In the genomic region with DNA sequence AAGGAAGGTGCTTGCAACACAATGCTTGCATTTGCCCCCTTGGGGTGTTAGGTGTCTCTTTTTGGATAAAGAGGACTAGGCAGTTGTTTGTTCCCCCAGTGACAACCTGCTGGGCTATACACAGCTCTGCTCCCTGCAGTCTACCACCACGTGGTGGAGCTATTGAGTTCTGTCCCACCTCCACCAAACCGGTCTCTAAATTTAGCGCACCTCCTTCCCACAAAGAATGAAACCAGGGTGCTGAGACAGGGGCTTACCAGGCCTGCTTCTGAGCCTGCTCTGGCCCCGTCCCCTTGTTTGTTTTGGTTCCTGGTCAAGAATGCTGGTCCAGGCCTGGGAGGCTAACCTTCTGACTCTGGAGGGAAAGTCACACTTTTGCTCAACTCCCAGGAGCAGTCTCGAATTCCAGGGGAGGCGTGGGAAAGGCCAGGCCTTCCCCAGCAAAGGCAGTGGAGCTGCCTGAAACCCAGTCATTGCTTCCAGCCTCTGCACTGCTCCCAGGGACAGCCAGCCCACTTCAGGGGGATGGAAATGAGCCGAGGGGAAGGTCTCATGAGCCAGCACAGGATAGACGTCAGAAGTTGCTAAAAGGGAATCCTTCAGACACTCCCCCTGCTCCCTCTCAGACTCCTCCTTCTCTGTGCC, we compare ENCODE assay signal across 8 mouse cellular contexts. TPM values are rescaled to one million over a fixed set of nuclear protein-coding genes. Genes with fewer than 3 reads are reported as not detected.
DNase-seq lines count a peak whose midpoint lies in the region; ATAC-seq lines count a peak whose summit lies in the region.

No protein-coding gene starts in this region.

- no peak overlapping the region for H3K4me3 ChIP-seq in forebrain, embryonic 11.5 days (ENCODE audit: low read depth, low read length)
- no peak overlapping the region for H3K4me3 ChIP-seq in forebrain, embryonic 15.5 days
- H3K4me3 ChIP-seq in kidney, embryonic 14.5 days (ENCODE audit: low read length), result no peak overlapping the region

- no peak overlapping the region for H3K9ac ChIP-seq in forebrain, embryonic 11.5 days (ENCODE audit: low read length)
- no peak overlapping the region for H3K9ac ChIP-seq in forebrain, embryonic 15.5 days (replicated peaks)
- no peak overlapping the region for H3K9ac ChIP-seq in kidney, embryonic 14.5 days (ENCODE audit: low read depth, low read length)

- no peak for ATAC-seq in forebrain, embryonic 11.5 days (replicated peaks; ENCODE audit: low FRiP score)
- no peak for ATAC-seq in forebrain, embryonic 15.5 days (replicated peaks)
- ATAC-seq in granulocyte monocyte progenitor cell, adult 5-6 weeks (replicated peaks; ENCODE audit: poor library complexity, severe bottlenecking), result peak; percentile 72
- peak; percentile 80 for ATAC-seq in kidney, embryonic 14.5 days (ENCODE audit: low FRiP score, low TSS enrichment)

- no peak overlapping the region for H3K4me2 ChIP-seq in forebrain, embryonic 11.5 days (ENCODE audit: low read depth, low read length, severe bottlenecking)
- no peak overlapping the region for H3K4me2 ChIP-seq in forebrain, embryonic 15.5 days (replicated peaks)
- H3K4me2 ChIP-seq in kidney, embryonic 14.5 days (replicated peaks; ENCODE audit: low read depth, low read length), result no peak overlapping the region

- H3K4me1 ChIP-seq in forebrain, embryonic 11.5 days (replicated peaks; ENCODE audit: control insufficient read depth, insufficient read depth, low read length), result no peaks in the 10 kb centered on the region
- no peaks in the 10 kb centered on the region for H3K4me1 ChIP-seq in forebrain, embryonic 15.5 days
- H3K4me1 ChIP-seq in kidney, embryonic 14.5 days (ENCODE audit: control insufficient read depth, insufficient read depth, low read length), result peaks cover 10% of the 10 kb centered on the region; the same call in 1 of the 2 replicates

- H3K36me3 ChIP-seq in forebrain, embryonic 11.5 days (ENCODE audit: control insufficient read depth, insufficient read depth, low read length), result no peaks in the 10 kb centered on the region
- H3K36me3 ChIP-seq in forebrain, embryonic 15.5 days, result peaks cover 1% of the 10 kb centered on the region; the same call in 1 of the 2 replicates
- no peaks in the 10 kb centered on the region for H3K36me3 ChIP-seq in kidney, embryonic 14.5 days (ENCODE audit: control insufficient read depth, insufficient read depth, low read length)

- H3K9me3 ChIP-seq in forebrain, embryonic 11.5 days (ENCODE audit: control insufficient read depth, low read length), result no peaks in the 10 kb centered on the region
- H3K9me3 ChIP-seq in forebrain, embryonic 15.5 days, result no peaks in the 10 kb centered on the region
- H3K9me3 ChIP-seq in kidney, embryonic 14.5 days (ENCODE audit: control insufficient read depth, low read length), result no peaks in the 10 kb centered on the region

- 33% methylated on average over 8 of the region's 8 CpGs for WGBS in forebrain, embryonic 11.5 days
- WGBS in forebrain, embryonic 15.5 days, result 35% methylated on average over 8 of the region's 8 CpGs
- 20% methylated on average over 8 of the region's 8 CpGs for WGBS in kidney, embryonic 14.5 days

- peak; percentile 67 for DNase-seq in forebrain, embryonic 11.5 days (ENCODE audit: low spot score)
- peak; percentile 73 for DNase-seq in CD4-positive, CD25-positive, alpha-beta regulatory T cell, adult 2 months (ENCODE audit: low read depth, low spot score)
- peak; percentile 36 for DNase-seq in c-Kit-positive CD71-positive TER-119-negative erythroid progenitor cells, embryonic 14.5 days (ENCODE audit: low read depth)
- peak; percentile 70 for DNase-seq in lung, postnatal 14 days
- DNase-seq in thymus, adult 18-20 months, result peak; percentile 28

- no peaks in the 10 kb centered on the region for H3K27me3 ChIP-seq in forebrain, embryonic 11.5 days (ENCODE audit: control insufficient read depth, insufficient read depth, low read length)
- no peaks in the 10 kb centered on the region for H3K27me3 ChIP-seq in forebrain, embryonic 15.5 days
- no peaks in the 10 kb centered on the region for H3K27me3 ChIP-seq in kidney, embryonic 14.5 days (ENCODE audit: control insufficient read depth, insufficient read depth, low read length)

- H3K27ac ChIP-seq in forebrain, embryonic 11.5 days (ENCODE audit: low read depth, low read length), result no peak overlapping the region
- H3K27ac ChIP-seq in forebrain, embryonic 15.5 days (replicated peaks), result no peak overlapping the region
- peak overlapping the region; percentile 13; the same call in 1 of the 2 replicates for H3K27ac ChIP-seq in kidney, embryonic 14.5 days (ENCODE audit: low read depth, low read length)

RNA-seq across cellular contexts. Expression of gene Neurl1b, which starts 37.1 kb away (rescaled TPM):
- 0.35 and 0.45 TPM in 2 replicates for polyA plus RNA-seq in forebrain, embryonic 11.5 days (2014; fragmentation: Nextera tagmentation; extraction: Ambion mirVana)
- polyA plus RNA-seq in forebrain, embryonic 15.5 days (2015; fragmentation: Nextera tagmentation; extraction: Ambion mirVana), result 2.7 and 2.9 TPM in 2 replicates
- total RNA-seq in granulocyte monocyte progenitor cell, adult 5-6 weeks (2014; fragmentation: Nextera tagmentation), result 1.4 TPM in 2 replicates
- total RNA-seq in granulocyte monocyte progenitor cell, adult 5-6 weeks (2017), result 0.65 and 3.6 TPM in 2 replicates
- polyA plus RNA-seq in kidney, embryonic 14.5 days (2014; fragmentation: Nextera tagmentation; extraction: Ambion mirVana), result 1.6 and 2.9 TPM in 2 replicates

Comparison
In these comparisons a context has a peak if more than half of its experiments do, and no peak if none do; other contexts are left out.
1. ATAC-seq: peak in granulocyte monocyte progenitor cell, adult 5-6 weeks (single experiment) and kidney, embryonic 14.5 days (single experiment); none in forebrain, embryonic 11.5 days (single experiment) and forebrain, embryonic 15.5 days (single experiment).
2. Peak in every context shown above with its lines, with median percentiles within 50 percentile points of each other: DNase-seq.